ENCODE assay signal across 26 mouse cellular contexts in the genomic region with DNA sequence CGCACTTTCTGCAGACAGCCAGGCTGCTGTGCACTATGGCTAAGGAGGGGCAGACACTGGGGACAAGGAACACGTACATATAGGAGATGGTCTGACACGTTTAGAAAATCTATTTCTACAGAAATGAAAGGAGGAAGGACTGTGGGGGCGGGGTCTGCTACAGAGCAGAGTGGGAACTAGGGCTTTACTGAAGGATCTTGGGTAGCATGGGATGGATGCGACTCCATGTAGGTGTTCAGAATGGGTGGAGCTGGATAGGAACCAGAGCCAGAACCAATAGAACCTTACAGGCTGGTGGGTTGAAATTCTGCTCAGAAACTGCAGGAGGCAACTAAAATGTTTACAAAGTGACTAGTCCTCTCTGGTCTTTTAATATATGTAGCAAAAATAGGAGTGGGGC. TPM values are rescaled to one million over a fixed set of nuclear protein-coding genes. Genes with fewer than 3 reads are reported as not detected.
DNase-seq lines count a peak whose midpoint lies in the region; ATAC-seq and TF ChIP-seq lines count a peak whose summit lies in the region.
"Had no signal": no experiment of that assay in that cellular context is flagged by ENCODE, and none has a peak within 500 bp of the region (broad histone marks: within the 10 kb centered on the region; RNA-seq: fewer than 3 reads in every experiment).

No protein-coding gene starts in this region.

- ATAC-seq in frontal cortex, adult (ENCODE audit: low TSS enrichment) = peak; percentile 56; the same call in 1 of the 2 replicates
- ATAC-seq: CD4-positive, CD25-positive, alpha-beta regulatory T cell, adult 4 months; forebrain, embryonic 13.5 days; forebrain, postnatal 0 days had no signal

- no peak overlapping the region for H3K27ac ChIP-seq in left cerebral cortex, adult 2 months
- H3K27ac ChIP-seq in testis, adult 2 months (ENCODE audit: control insufficient read depth, insufficient read depth, low read depth, low read length) = no peak overlapping the region
- H3K27ac ChIP-seq: embryonic facial prominence, embryonic 13.5 days; forebrain, embryonic 13.5 days; gastrocnemius, adult 2 months; heart, embryonic 13.5 days; hindbrain, embryonic 15.5 days had no signal

- TF ChIP-seq CTCF in left cerebral cortex, adult 2 months (IDR thresholded peaks at IDR 0.05) = no peak
- no peak for TF ChIP-seq CTCF in testis, adult 2 months (IDR thresholded peaks at IDR 0.05; ENCODE audit: control insufficient read depth, insufficient read depth, insufficient replicate concordance, low read depth, low read length)

- H3K4me1 ChIP-seq in testis, adult 2 months (ENCODE audit: control insufficient read depth, insufficient read depth, low read length) = peaks cover 7% of the 10 kb centered on the region

- TF ChIP-seq POLR2A in testis, adult 2 months (IDR thresholded peaks at IDR 0.05; ENCODE audit: control insufficient read depth, low read depth, low read length) = no peak

- intact Hi-C loops in left cerebral cortex, postnatal 25 days (cut with DNase I) = loop anchor here (5.0 kb wide), 1 partner anchor 48 kb away; a partner anchor contains a TSS
- intact Hi-C loops in left cerebral cortex, adult 2 months (cut with DNase I) = no loop called here
- intact Hi-C loops in gastrocnemius, postnatal 14 days (cut with DNase I; ENCODE audit: low total_unique reads) = no loop called here

- no peaks in the 10 kb centered on the region for H3K36me3 ChIP-seq in testis, adult 2 months (ENCODE audit: control insufficient read depth, insufficient read depth, low read length)
- H3K36me3 ChIP-seq: embryonic facial prominence, embryonic 13.5 days; G1E; heart, embryonic 13.5 days; hindbrain, embryonic 15.5 days had no signal

- no peaks in the 10 kb centered on the region for H3K27me3 ChIP-seq in testis, adult 2 months (ENCODE audit: control insufficient read depth, insufficient read depth, low read length)
- H3K27me3 ChIP-seq: embryonic facial prominence, embryonic 13.5 days; forebrain, embryonic 13.5 days; heart, embryonic 13.5 days; hindbrain, embryonic 15.5 days had no signal

- no peak for DNase-seq in frontal cortex, postnatal 14 days (ENCODE audit: low spot score in 2 of 2)
- peak; percentile 9 to 61 for DNase-seq in left cerebral cortex, postnatal 25 days (ENCODE audit: low spot score in 2 of 2)
- no peak for DNase-seq in left cerebral cortex, adult 2 months (ENCODE audit: extremely low spot score in 1 of 2, low spot score in 2 of 2)
- no peak for DNase-seq in testis, postnatal 10 days (ENCODE audit: low spot score)
- DNase-seq in gastrocnemius, postnatal 14 days = no peak
- no peak for DNase-seq in adrenal gland, postnatal 4 days (ENCODE audit: low spot score in 2 of 2)
- DNase-seq: adrenal gland, adult 8-10 months; adrenal gland, postnatal 36 days; B cell, adult 2 months; cerebellum, adult 11-12 months; cerebellum, adult 9-10 months; cerebellum, postnatal 36 days; forebrain, postnatal 0 days; gastrocnemius, adult 2 months; gastrocnemius, postnatal 36 days; heart, postnatal 36 days had no signal

- no peak overlapping the region for H3K4me3 ChIP-seq in left cerebral cortex, adult 2 months
- peak overlapping the region; percentile 5; the same call in 1 of the 2 replicates for H3K4me3 ChIP-seq in testis, adult 2 months (ENCODE audit: control insufficient read depth, low read depth, low read length)
- H3K4me3 ChIP-seq: embryonic facial prominence, embryonic 13.5 days; forebrain, embryonic 13.5 days; gastrocnemius, adult 2 months; heart, embryonic 13.5 days; hindbrain, embryonic 15.5 days had no signal

RNA-seq across cellular contexts. Expression of a gene that starts 2.0 kb away (rescaled TPM):
- total RNA-seq in left cerebral cortex, postnatal 25 days (2021) = 1 to 10 TPM; 1.2 to 3.0 TPM
- total RNA-seq in left cerebral cortex, adult 2 months (2021) = 1 to 10 TPM; 1.4 to 3.5 TPM
- polyA plus RNA-seq in testis, adult 2 months (2012; rRNA removed) = 142 and 144 TPM in 2 replicates
- not detected for total RNA-seq in gastrocnemius, postnatal 14 days (2021)
- 1 to 10 TPM; 4.8 to 6.0 TPM for total RNA-seq in adrenal gland, postnatal 4 days (2021)
- total RNA-seq: G1E; gastrocnemius, adult 2 months; gastrocnemius, postnatal 36 days; heart, postnatal 36 days had no signal
- polyA plus RNA-seq: embryonic facial prominence, embryonic 13.5 days; G1E had no signal

RNA-seq across cellular contexts. Expression of a gene that starts 15.1 kb away (rescaled TPM):
- total RNA-seq in left cerebral cortex, postnatal 25 days (2021) = not detected
- total RNA-seq in left cerebral cortex, adult 2 months (2021) = not detected
- polyA plus RNA-seq in testis, adult 2 months (2012; rRNA removed) = 0.09 and 0.42 TPM in 2 replicates
- not detected for total RNA-seq in gastrocnemius, postnatal 14 days (2021)
- not detected for total RNA-seq in adrenal gland, postnatal 4 days (2021)
- total RNA-seq: adrenal gland, adult 8-10 months; adrenal gland, postnatal 36 days; forebrain, postnatal 0 days; gastrocnemius, adult 2 months; gastrocnemius, postnatal 36 days; heart, postnatal 36 days had no signal
- polyA plus RNA-seq: CD4-positive, CD25-positive, alpha-beta regulatory T cell, adult 4 months; embryonic facial prominence, embryonic 13.5 days; forebrain, embryonic 13.5 days; forebrain, postnatal 0 days; G1E; hindbrain, embryonic 11.5 days; hindbrain, embryonic 15.5 days had no signal

RNA-seq across cellular contexts. Expression of a gene that starts 17.0 kb away (rescaled TPM):
- not detected for total RNA-seq in left cerebral cortex, postnatal 25 days (2021)
- not detected for total RNA-seq in left cerebral cortex, adult 2 months (2021)
- polyA plus RNA-seq in testis, adult 2 months (2012; rRNA removed) = not detected in 2 replicates
- not detected for total RNA-seq in gastrocnemius, postnatal 14 days (2021)
- not detected for total RNA-seq in adrenal gland, postnatal 4 days (2021)
- total RNA-seq: adrenal gland, adult 8-10 months; adrenal gland, postnatal 36 days; forebrain, postnatal 0 days; gastrocnemius, adult 2 months; gastrocnemius, postnatal 36 days; heart, postnatal 36 days had no signal
- polyA plus RNA-seq: CD4-positive, CD25-positive, alpha-beta regulatory T cell, adult 4 months; embryonic facial prominence, embryonic 13.5 days; forebrain, embryonic 13.5 days; forebrain, postnatal 0 days; G1E; heart, postnatal 0 days; hindbrain, embryonic 11.5 days; hindbrain, embryonic 15.5 days had no signal

RNA-seq across cellular contexts. Expression of a gene that starts 26.8 kb away (rescaled TPM):
- total RNA-seq in left cerebral cortex, postnatal 25 days (2021) = not detected
- not detected for total RNA-seq in left cerebral cortex, adult 2 months (2021)
- polyA plus RNA-seq in testis, adult 2 months (2012; rRNA removed) = not detected in 2 replicates
- total RNA-seq in gastrocnemius, postnatal 14 days (2021) = not detected
- total RNA-seq in adrenal gland, postnatal 4 days (2021) = not detected
- total RNA-seq: adrenal gland, adult 8-10 months; adrenal gland, postnatal 36 days; G1E; gastrocnemius, adult 2 months; gastrocnemius, postnatal 36 days; heart, postnatal 36 days had no signal
- polyA plus RNA-seq: CD4-positive, CD25-positive, alpha-beta regulatory T cell, adult 4 months; embryonic facial prominence, embryonic 13.5 days; forebrain, embryonic 13.5 days; forebrain, postnatal 0 days; G1E; heart, embryonic 13.5 days; heart, postnatal 0 days; hindbrain, embryonic 11.5 days; hindbrain, embryonic 15.5 days had no signal

RNA-seq across cellular contexts. Expression of a gene that starts 29.3 kb away (rescaled TPM):
- not detected for total RNA-seq in left cerebral cortex, postnatal 25 days (2021)
- total RNA-seq in left cerebral cortex, adult 2 months (2021) = under 1 TPM in 1 of 2 experiments, not detected in 1; 0.09 TPM
- polyA plus RNA-seq in testis, adult 2 months (2012; rRNA removed) = 0.02 and 0.06 TPM in 2 replicates
- total RNA-seq in gastrocnemius, postnatal 14 days (2021) = not detected
- total RNA-seq in adrenal gland, postnatal 4 days (2021) = not detected
- total RNA-seq: adrenal gland, adult 8-10 months; adrenal gland, postnatal 36 days; forebrain, postnatal 0 days; gastrocnemius, adult 2 months; gastrocnemius, postnatal 36 days; heart, postnatal 36 days had no signal
- polyA plus RNA-seq: embryonic facial prominence, embryonic 13.5 days; forebrain, embryonic 13.5 days; forebrain, postnatal 0 days; G1E; hindbrain, embryonic 15.5 days had no signal

Comparison
In these comparisons a context has a peak if more than half of its experiments do, and no peak if none do; other contexts are left out.
1. DNase-seq: peak in left cerebral cortex, postnatal 25 days (2 of 2); none in frontal cortex, postnatal 14 days (0 of 2), left cerebral cortex, adult 2 months (0 of 2), testis, postnatal 10 days (single experiment), gastrocnemius, postnatal 14 days (single experiment) and adrenal gland, postnatal 4 days (0 of 2).